Mouse (Mus musculus) neural tube, embryonic 15.5 days (tissue): ENCODE measurements around the gene Lhx9. TPM values are rescaled to one million over a fixed set of nuclear protein-coding genes. Genes with fewer than 3 reads are reported as not detected.

Experiments used
- ATAC-seq: fragments of 200-750 bp; cut with Nextera tagmentation; 2 replicates; pipeline ENCODE4 v1.8.0; 2017; ENCODE audit warnings: mild to moderate bottlenecking, moderate TSS enrichment, moderate library complexity; ENCODE audit not compliant: low FRiP score
- H3K27ac ChIP-seq: fragments of 300-500 bp; sonication (generic); replicated peaks from 2 replicates; pipeline ENCODE4 v1.5.1; 2015; ENCODE audit warnings: mild to moderate bottlenecking, inconsistent platforms
- H3K27me3 ChIP-seq: fragments of 300-500 bp; sonication (generic); replicated peaks from 2 replicates; pipeline ENCODE4 v1.6.1; 2015; ENCODE audit warnings: inconsistent platforms
- H3K36me3 ChIP-seq: fragments of 300-500 bp; sonication (generic); 2 replicates; pipeline ENCODE4 v1.6.1; 2015; ENCODE audit warnings: inconsistent platforms
- H3K4me1 ChIP-seq: fragments of 300-500 bp; sonication (generic); 2 replicates; pipeline ENCODE4 v1.6.1; 2015; ENCODE audit warnings: inconsistent platforms
- H3K4me2 ChIP-seq: fragments of 300-500 bp; sonication (generic); 2 replicates; pipeline ENCODE4 v1.6.1; 2015; ENCODE audit warnings: inconsistent platforms, mild to moderate bottlenecking, moderate library complexity
- H3K4me3 ChIP-seq: fragments of 300-500 bp; sonication (generic); replicated peaks from 2 replicates; pipeline ENCODE4 v1.5.1; 2015; ENCODE audit warnings: mild to moderate bottlenecking, inconsistent platforms
- H3K9ac ChIP-seq: fragments of 300-500 bp; sonication (generic); replicated peaks from 2 replicates; pipeline ENCODE4 v1.6.1; 2015; ENCODE audit warnings: mild to moderate bottlenecking, inconsistent platforms
- H3K9me3 ChIP-seq: fragments of 300-500 bp; sonication (generic); replicated peaks from 2 replicates; pipeline ENCODE4 v1.6.1; 2016; ENCODE audit warnings: inconsistent platforms
- WGBS: fragments of 180-500 bp; shearing (Covaris S2); methylation state at CpG from one replicate; pipeline ENCODE4 v1.1.7; 2015; ENCODE audit warnings: mixed read lengths; 5-methylcytosine and 5-hydroxymethylcytosine counted together
- polyA plus RNA-seq: library from polyadenylated mRNA; unstranded; fragments of >200 nt; fragmentation: Nextera tagmentation; extraction: Ambion mirVana; gene quantifications from 2 replicates; pipeline ENCODE4 v1.2.1, GENCODE M21; 2015

Gene Lhx9
- polyA plus RNA-seq, 1 experiment from 2014 or later, result 4.5 TPM

- no peaks in the 10 kb centered on the region for H3K27me3 ChIP-seq
- H3K4me3 ChIP-seq, result no peak overlapping the region
- 87% methylated on average over 5 of the region's 5 CpGs for WGBS
- H3K4me2 ChIP-seq, result no peak overlapping the region
- H3K9ac ChIP-seq, result no peak overlapping the region
- no peak overlapping the region for H3K27ac ChIP-seq
- H3K9me3 ChIP-seq, result no peaks in the 10 kb centered on the region
- no peaks in the 10 kb centered on the region for H3K4me1 ChIP-seq
- H3K36me3 ChIP-seq, result no peaks in the 10 kb centered on the region
- no peak for ATAC-seq
These were observed 64.4 kb downstream of the Lhx9 start for GRCm38 (mm10) chr1:138784019-138784418.

Other genes starting within 250 kb of the Lhx9 start
- 10.8 and 16.4 TPM in 2 replicates for gene Nek7, start 228.4 kb downstream of the Lhx9 start, polyA plus RNA-seq
- gene 2310009B15Rik, start 8.3 kb upstream of the Lhx9 start, polyA plus RNA-seq, result 29.8 and 32.1 TPM in 2 replicates
- 9.1 and 9.7 TPM in 2 replicates for gene Dennd1b, start 114.9 kb upstream of the Lhx9 start, polyA plus RNA-seq